Mouse (Mus musculus) forebrain, embryonic 14.5 days (tissue): ENCODE measurements at regions not wholly inside any gene's neighbourhood (a gene's known extent, or its start where the extent isn't known, plus 50 kb on each side); places are given as distances from the start of the nearest gene placed in this dataset.

ENCODE experiments used
- ATAC-seq: fragments of 200-750 bp; cut with Nextera tagmentation; 2 replicates; pipeline ENCODE4 v1.8.0; 2017; ENCODE audit warnings: mild to moderate bottlenecking, moderate library complexity
- DNase-seq: peaks from one replicate; pipeline ENCODE4 v3.0.0-alpha.2; 2015; ENCODE audit warnings: low spot score
- H3K27ac ChIP-seq: fragments of 300-500 bp; sonication (generic); 2 replicates; pipeline ENCODE4 v1.5.1; 2014; ENCODE audit warnings: low read depth, mild to moderate bottlenecking, control low read depth, low read length, moderate library complexity
- H3K27me3 ChIP-seq: fragments of 300-500 bp; sonication (generic); replicated peaks from 2 replicates; pipeline ENCODE4 v1.6.1; 2014; ENCODE audit warnings: low read length, control low read depth, mixed read lengths; ENCODE audit not compliant: control insufficient read depth, insufficient read depth
- H3K36me3 ChIP-seq: fragments of 300-500 bp; sonication (generic); 2 replicates; pipeline ENCODE4 v1.6.1; 2014; ENCODE audit warnings: low read length, control low read depth; ENCODE audit not compliant: control insufficient read depth, insufficient read depth
- H3K4me1 ChIP-seq: fragments of 300-500 bp; sonication (generic); 2 replicates; pipeline ENCODE4 v1.6.1; 2014; ENCODE audit warnings: antibody characterized with exemption, low read length, control low read depth; ENCODE audit not compliant: control insufficient read depth, insufficient read depth
- H3K4me2 ChIP-seq: fragments of 300-500 bp; sonication (generic); 2 replicates; pipeline ENCODE4 v1.6.1; 2014; ENCODE audit warnings: mild to moderate bottlenecking, control low read depth, low read length
- H3K4me3 ChIP-seq: fragments of 300-500 bp; sonication (generic); 2 replicates; pipeline ENCODE4 v1.5.1; 2014; ENCODE audit warnings: low read depth, low read length, control low read depth
- H3K9ac ChIP-seq: fragments of 300-500 bp; sonication (generic); 2 replicates; pipeline ENCODE4 v1.6.1; 2014; ENCODE audit warnings: mild to moderate bottlenecking, low read length, control low read depth, moderate library complexity
- H3K9me3 ChIP-seq: fragments of 300-500 bp; sonication (generic); replicated peaks from 2 replicates; pipeline ENCODE4 v1.6.1; 2016; ENCODE audit warnings: low read length, control low read depth, mixed read lengths; ENCODE audit not compliant: control insufficient read depth
- WGBS: fragments of 180-500 bp; shearing (Covaris S2); extraction: QIAGEN DNeasy Blood & Tissue Kit; methylation state at CpG from one replicate; pipeline ENCODE4 v1.1.7; 2014; 5-methylcytosine and 5-hydroxymethylcytosine counted together

DNA sequence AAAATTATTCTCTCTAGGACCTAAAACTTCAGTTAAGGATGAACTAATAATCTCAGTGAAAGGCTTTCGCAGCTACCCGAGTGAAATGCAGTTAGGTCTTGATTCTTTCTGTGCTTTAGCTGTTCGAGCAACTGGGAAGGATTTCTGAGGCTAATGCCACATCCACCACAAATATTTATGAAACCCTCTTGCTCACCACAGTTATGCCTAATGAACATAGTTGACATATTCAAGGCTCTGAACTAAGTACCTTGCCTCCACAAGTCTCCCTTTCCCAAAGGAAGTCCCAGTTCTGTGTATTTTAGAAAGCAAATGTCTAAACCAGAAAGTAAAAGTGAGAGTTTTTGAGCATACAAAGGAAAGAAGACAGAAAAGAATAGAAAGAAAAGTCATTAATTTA is 129.1 kb upstream of the Bank1 start:
- no peak overlapping the region for H3K9ac ChIP-seq
- no peak overlapping the region for H3K4me3 ChIP-seq
- H3K27ac ChIP-seq, result no peak overlapping the region
- H3K9me3 ChIP-seq, result no peaks in the 10 kb centered on the region
- no peak overlapping the region for H3K4me2 ChIP-seq
- DNase-seq (no peak), ATAC-seq (no peak)
- 0 out of 2 replicates have a peak, but pooled peaks cover 2% of the 10 kb centered on the region for H3K4me1 ChIP-seq
- 87% methylated on average over 3 of the region's 3 CpGs for WGBS
- H3K27me3 ChIP-seq, result no peaks in the 10 kb centered on the region
- H3K36me3 ChIP-seq, result no peaks in the 10 kb centered on the region

DNA sequence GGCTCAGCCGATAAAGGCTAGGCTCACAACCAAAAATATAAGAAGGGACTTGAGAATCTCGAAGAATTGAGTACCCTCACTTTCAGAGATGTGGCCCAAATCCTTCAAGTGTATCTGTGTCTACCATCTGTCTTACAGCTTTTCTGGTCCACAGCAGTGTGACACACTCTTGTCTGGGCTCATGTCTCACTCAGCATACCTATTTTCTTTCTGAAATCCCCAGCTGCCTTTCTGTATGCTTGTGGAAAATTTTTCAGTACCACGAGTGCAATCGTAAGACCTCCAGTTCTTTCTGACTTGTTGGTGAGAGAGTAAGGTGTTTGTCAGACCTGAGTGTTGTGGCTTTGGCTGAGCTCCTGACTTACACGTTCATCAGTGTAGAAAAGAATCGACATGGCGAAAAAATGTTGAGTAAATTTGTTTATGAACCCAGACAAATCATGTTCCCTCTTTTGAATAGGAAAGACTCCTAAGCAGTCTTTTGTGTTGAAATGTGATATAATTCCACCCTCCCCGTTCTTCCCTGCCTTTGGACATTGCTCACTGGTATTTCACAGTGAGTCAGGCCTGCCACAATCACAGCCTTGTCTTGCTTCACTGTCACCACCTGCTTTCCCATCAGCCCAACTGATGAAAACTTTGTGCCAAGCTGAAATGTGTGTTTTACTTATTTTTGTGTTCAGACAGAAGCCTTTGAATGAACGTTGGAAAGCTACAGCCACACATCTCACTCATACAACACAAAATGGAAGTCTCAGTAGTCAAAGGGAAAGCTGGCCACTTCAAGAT is 125.3 kb upstream of the Bank1 start:
- Histone ChIP-seq H3K9ac (no peak overlapping the region), H3K36me3 (no peaks in the 10 kb centered on the region), H3K4me1 (no peaks in the 10 kb centered on the region), H3K27ac (no peak overlapping the region), H3K27me3 (no peaks in the 10 kb centered on the region), H3K4me2 (no peak overlapping the region), H3K4me3 (no peak overlapping the region), H3K9me3 (no peaks in the 10 kb centered on the region)
- 71% methylated on average over 9 of the region's 9 CpGs for WGBS
- no peak for DNase-seq
- ATAC-seq, result no peak

DNA sequence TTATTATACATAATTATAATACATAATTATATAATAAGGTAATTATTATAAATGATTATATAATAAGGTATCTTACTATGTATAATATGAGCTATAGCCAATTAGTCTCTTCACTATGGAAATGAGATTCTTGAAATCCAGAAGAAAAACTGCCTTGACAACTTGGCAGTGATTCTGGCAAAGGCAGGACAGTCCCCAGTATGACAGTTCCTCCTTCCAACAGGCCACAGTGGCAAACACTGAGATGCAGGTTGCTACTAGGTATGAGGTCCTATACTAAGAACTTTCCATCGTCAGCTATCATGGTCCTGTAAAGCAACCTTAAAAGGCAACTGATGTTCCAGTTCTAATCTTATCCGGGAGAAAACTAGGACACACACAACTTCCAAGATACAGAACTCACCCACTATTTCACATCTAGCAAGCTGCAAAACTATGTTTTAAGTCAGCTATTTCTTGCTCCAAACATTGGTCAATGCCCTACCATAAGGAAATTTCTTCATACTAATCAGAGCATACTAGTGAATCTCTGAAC is 124.6 kb upstream of the Bank1 start:
- no peak for ATAC-seq
- whole genome bisulfite sequencing, result 96% methylated on average over 2 of the region's 2 CpGs

DNA sequence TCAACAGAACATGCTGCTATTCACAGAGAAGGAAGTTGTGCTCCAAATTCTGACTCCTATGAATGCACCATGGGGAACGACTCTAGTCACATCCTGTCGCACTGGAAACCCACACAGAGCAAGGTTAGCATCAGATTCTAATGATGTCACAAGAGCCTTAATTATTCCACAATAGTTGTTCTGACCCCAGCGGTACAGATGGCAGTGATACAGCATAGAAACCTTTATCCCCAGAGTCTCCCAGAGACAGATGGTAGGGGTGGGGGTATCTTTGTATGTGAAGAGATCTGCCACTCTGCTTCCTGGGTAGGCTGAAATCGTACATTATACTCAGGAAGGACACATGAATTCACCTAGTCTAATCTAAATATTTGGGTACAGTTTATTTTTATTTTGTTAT is 123.5 kb upstream of the Bank1 start:
- no peaks in the 10 kb centered on the region for H3K36me3 ChIP-seq
- no peaks in the 10 kb centered on the region for H3K9me3 ChIP-seq
- H3K9ac ChIP-seq, result no peak overlapping the region
- 66% methylated on average over 4 of the region's 4 CpGs for WGBS
- no peak overlapping the region for H3K4me3 ChIP-seq
- DNase-seq, result peak; percentile 20
- no peaks in the 10 kb centered on the region for H3K4me1 ChIP-seq
- no peaks in the 10 kb centered on the region for H3K27me3 ChIP-seq
- peak; percentile 60 for ATAC-seq
- H3K4me2 ChIP-seq, result no peak overlapping the region
- no peak overlapping the region; the same call in 1 of the 2 replicates for H3K27ac ChIP-seq

More for the DNA sequence above, 124.6 kb upstream of the Bank1 start:
- Histone ChIP-seq H3K4me1 (no peaks in the 10 kb centered on the region), H3K36me3 (no peaks in the 10 kb centered on the region), H3K9me3 (no peaks in the 10 kb centered on the region), H3K27ac (no peak overlapping the region), H3K9ac (no peak overlapping the region), H3K27me3 (no peaks in the 10 kb centered on the region), H3K4me2 (no peak overlapping the region), H3K4me3 (no peak overlapping the region)
- no peak for DNase-seq

DNA sequence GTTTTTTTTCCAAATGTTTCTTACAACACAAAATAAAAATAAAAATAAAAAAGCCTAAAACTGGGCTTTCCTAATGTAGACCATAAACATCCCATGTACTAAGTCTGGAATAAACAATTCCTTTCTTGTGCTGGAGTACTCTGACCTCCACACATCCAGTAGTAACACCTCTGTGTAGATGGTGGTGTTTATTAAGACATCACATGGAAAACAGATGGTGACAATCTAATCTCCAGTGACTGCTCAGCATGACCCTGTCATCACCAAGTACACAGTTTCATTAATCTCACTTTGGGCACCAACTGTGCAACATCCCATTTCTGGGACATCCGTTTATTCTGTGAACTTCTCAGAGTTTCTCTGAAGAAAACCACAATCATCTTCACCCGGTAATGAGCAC is 118.7 kb upstream of the Bank1 start:
- DNase-seq (no peak), ATAC-seq (no peak)
- Histone ChIP-seq H3K9me3 (no peaks in the 10 kb centered on the region), H3K27ac (no peak overlapping the region), H3K36me3 (no peaks in the 10 kb centered on the region), H3K9ac (no peak overlapping the region), H3K27me3 (no peaks in the 10 kb centered on the region), H3K4me1 (no peaks in the 10 kb centered on the region), H3K4me3 (no peak overlapping the region), H3K4me2 (no peak overlapping the region)
- 87% methylated on average over 2 of the region's 2 CpGs for WGBS

DNA sequence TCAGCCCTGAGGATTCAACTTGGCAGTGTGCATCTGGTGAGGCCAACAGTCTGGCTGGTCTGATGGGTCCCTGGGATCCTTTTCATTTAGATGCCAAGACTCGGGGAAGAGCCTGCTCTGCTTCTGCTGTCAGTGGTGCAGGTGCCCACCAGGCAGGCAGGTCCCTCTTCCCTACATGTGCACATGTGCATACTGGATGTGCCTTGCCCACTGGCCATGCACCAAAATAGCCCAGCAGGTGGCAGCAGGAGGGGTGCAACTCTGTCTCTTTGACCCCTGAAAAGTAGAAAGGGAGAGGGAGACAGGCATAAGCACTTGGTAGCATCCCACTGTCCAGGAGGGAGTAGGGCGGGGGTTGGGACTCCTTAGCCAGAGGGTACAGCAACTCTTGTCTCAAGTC is 116.2 kb upstream of the Bank1 start:
- no peak overlapping the region for H3K9ac ChIP-seq
- H3K4me3 ChIP-seq, result no peak overlapping the region
- no peaks in the 10 kb centered on the region for H3K4me1 ChIP-seq
- no peak for ATAC-seq
- no peaks in the 10 kb centered on the region for H3K9me3 ChIP-seq
- no peak for DNase-seq
- H3K4me2 ChIP-seq, result no peak overlapping the region
- 77% methylated on average over 2 of the region's 2 CpGs for WGBS
- no peaks in the 10 kb centered on the region for H3K36me3 ChIP-seq
- no peaks in the 10 kb centered on the region for H3K27me3 ChIP-seq
- no peak overlapping the region for H3K27ac ChIP-seq

DNA sequence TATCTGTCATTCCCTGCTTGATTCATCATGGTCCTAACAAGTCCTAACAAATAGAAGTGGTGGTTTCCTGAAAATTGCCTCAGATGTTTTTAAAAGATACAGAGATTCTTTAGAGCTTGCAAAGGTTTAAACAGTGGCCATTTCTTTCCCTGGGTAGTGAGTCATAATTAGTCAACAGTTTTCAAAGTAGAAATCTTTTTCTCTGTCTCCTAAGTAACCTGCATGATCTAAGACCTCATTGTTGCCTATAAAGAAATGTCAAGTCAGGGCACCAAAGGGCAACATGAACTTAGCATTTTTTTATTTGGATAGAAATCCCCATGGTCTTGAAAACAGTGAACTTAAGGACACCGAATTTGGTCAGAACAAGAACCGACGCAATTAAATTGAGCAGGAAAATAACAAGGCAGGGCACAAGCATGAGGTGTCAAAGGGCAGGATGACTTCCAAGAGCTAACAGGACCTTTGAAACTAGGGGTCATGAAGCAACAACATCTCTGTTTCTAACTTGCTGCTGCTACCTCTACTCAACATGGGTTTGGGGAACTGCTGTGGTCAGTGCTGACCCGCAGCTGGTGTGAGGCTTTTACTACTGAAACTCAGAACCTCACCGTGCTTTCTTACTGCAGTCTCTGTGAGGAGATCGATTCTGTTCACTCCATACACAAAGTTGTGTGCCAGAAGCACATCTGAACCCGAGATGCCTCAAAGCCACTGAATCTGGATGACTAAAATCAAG is 114.2 kb upstream of the Bank1 start:
- WGBS, result 88% methylated on average over 7 of the region's 7 CpGs
- Histone ChIP-seq H3K4me1 (no peaks in the 10 kb centered on the region), H3K9ac (no peak overlapping the region), H3K4me3 (no peak overlapping the region), H3K4me2 (no peak overlapping the region), H3K9me3 (no peaks in the 10 kb centered on the region), H3K36me3 (no peaks in the 10 kb centered on the region), H3K27ac (no peak overlapping the region), H3K27me3 (no peaks in the 10 kb centered on the region)
- no peak for DNase-seq
- ATAC-seq, result no peak

DNA sequence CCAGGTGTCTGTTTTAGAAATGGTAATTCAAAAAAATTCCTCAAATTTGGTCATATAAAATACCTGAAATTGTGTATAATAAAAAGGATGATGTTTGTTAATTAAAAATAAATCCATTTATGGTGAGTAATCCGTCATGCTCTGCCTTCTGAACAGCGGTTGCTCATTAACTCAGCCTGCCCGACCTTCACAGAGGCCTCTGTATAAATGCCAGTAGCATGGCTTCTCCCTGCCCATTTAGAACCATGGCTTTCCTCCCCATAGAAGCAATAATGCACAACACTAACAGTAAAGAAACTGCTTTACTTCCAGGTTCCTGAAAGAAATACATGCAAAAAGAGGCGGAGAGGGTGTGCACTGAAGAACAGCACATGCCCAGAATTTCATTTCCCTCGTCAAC is 113.5 kb upstream of the Bank1 start:
- WGBS, result 79% methylated on average over 5 of the region's 5 CpGs
- H3K4me2 ChIP-seq, result no peak overlapping the region
- no peak overlapping the region for H3K27ac ChIP-seq
- ATAC-seq (no peak), DNase-seq (no peak)
- H3K9me3 ChIP-seq, result no peaks in the 10 kb centered on the region
- no peaks in the 10 kb centered on the region for H3K36me3 ChIP-seq
- H3K4me3 ChIP-seq, result no peak overlapping the region
- H3K4me1 ChIP-seq, result no peaks in the 10 kb centered on the region
- no peaks in the 10 kb centered on the region for H3K27me3 ChIP-seq
- no peak overlapping the region for H3K9ac ChIP-seq

DNA sequence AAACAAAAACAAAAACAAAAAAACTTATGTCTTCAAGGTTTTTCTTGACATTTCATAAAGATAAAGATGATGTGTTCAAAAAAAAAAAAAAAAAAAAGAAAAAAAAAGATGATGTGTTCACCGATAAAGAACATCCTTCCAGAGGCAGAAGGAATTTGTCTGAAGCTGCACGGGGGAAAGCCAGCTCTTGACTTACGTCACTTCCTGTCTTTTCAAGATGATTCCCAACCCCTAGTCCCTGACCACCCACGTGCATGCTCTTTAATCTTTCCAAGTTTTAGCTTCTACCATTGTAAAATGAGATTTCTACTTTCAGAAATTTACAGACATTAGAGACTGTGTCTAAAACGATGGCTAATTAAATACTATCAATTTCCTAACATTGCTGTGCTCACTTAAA is 108.5 kb upstream of the Bank1 start:
- 78% methylated on average over 5 of the region's 5 CpGs for WGBS
- ATAC-seq (no peak), DNase-seq (no peak)
- Histone ChIP-seq H3K4me2 (no peak overlapping the region), H3K27ac (no peak overlapping the region), H3K4me1 (no peaks in the 10 kb centered on the region), H3K36me3 (no peaks in the 10 kb centered on the region), H3K4me3 (no peak overlapping the region), H3K9ac (no peak overlapping the region), H3K9me3 (no peaks in the 10 kb centered on the region), H3K27me3 (no peaks in the 10 kb centered on the region)
